Mouse (Mus musculus) forebrain, embryonic 16.5 days (tissue): Measurements from ENCODE around the gene Hrc. TPM values are rescaled to one million over a fixed set of nuclear protein-coding genes. Genes with fewer than 3 reads are reported as not detected.
"Not testable (repeated sequence)": the region's sequence is repeated elsewhere in the genome, so short reads cannot be mapped to it uniquely, and the experiment has no call there.

Source experiments
- ATAC-seq: fragments of 200-750 bp; cut with Nextera tagmentation; 2 replicates; pipeline ENCODE4 v1.8.0; 2017; ENCODE audit warnings: mild to moderate bottlenecking, moderate library complexity
- H3K27ac ChIP-seq: fragments of 300-500 bp; sonication (generic); 2 replicates; pipeline ENCODE4 v1.5.1; 2014; ENCODE audit warnings: low read length, control low read depth
- H3K27me3 ChIP-seq: fragments of 300-500 bp; sonication (generic); replicated peaks from 2 replicates; pipeline ENCODE4 v1.6.1; 2014; ENCODE audit warnings: low read length; ENCODE audit not compliant: control insufficient read depth, insufficient read depth
- H3K36me3 ChIP-seq: fragments of 300-500 bp; sonication (generic); 2 replicates; pipeline ENCODE4 v1.6.1; 2014; ENCODE audit not compliant: control insufficient read depth, insufficient read depth
- H3K4me1 ChIP-seq: fragments of 300-500 bp; sonication (generic); replicated peaks from 2 replicates; pipeline ENCODE4 v1.6.1; 2014; ENCODE audit warnings: low read length; ENCODE audit not compliant: control insufficient read depth, insufficient read depth
- H3K4me2 ChIP-seq: fragments of 300-500 bp; sonication (generic); 2 replicates; pipeline ENCODE4 v1.6.1; 2014; ENCODE audit warnings: mild to moderate bottlenecking, low read length, control low read depth
- H3K4me3 ChIP-seq: fragments of 300-500 bp; sonication (generic); replicated peaks from 2 replicates; pipeline ENCODE4 v1.5.1; 2014; ENCODE audit warnings: mild to moderate bottlenecking, low read length, control low read depth
- H3K9ac ChIP-seq: fragments of 300-500 bp; sonication (generic); replicated peaks from 2 replicates; pipeline ENCODE4 v1.6.1; 2014; ENCODE audit warnings: low read depth, low read length, control low read depth
- H3K9me3 ChIP-seq: fragments of 300-500 bp; sonication (generic); 2 replicates; pipeline ENCODE4 v1.6.1; 2016; ENCODE audit warnings: low read length; ENCODE audit not compliant: control insufficient read depth
- WGBS: fragments of 180-500 bp; shearing (Covaris S2); extraction: QIAGEN DNeasy Blood & Tissue Kit; methylation state at CpG from one replicate; pipeline ENCODE4 v1.1.7; 2014; 5-methylcytosine and 5-hydroxymethylcytosine counted together
- polyA plus RNA-seq: library from polyadenylated mRNA; unstranded; fragments of >200 nt; fragmentation: Nextera tagmentation; extraction: Ambion mirVana; gene quantifications from 2 replicates; pipeline ENCODE4 v1.2.1, GENCODE M21; 2015

Hrc gene
- polyA plus RNA-seq, 1 experiment from 2014 or later: not detected

DNA sequence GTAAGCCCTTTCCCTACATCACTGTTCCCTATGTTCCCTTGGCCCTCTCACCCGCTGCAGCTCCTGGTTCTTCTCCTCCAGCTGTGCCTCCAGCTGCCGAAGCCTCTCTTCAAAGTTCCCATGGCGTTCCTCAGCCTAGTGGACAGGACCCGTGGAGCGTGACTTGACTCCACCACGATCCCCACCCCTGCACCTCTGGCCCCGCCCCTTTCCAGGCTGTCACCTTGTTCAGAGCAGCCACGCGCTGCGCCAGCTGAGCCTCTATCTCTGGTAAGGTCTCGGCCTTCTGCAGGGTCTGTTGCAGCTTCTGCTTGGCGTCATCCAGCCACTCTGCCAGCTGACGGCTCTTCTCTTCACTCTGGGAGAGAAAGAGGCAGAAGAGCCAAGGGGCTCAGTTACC lies 21.0 kb downstream of the Hrc start:
- 69% methylated on average over 13 of the region's 13 CpGs for WGBS
- H3K4me3 ChIP-seq: no peak overlapping the region
- no peak overlapping the region for H3K9ac ChIP-seq
- H3K27me3 ChIP-seq: no peaks in the 10 kb centered on the region
- peaks cover 21% of the 10 kb centered on the region for H3K36me3 ChIP-seq
- no peaks in the 10 kb centered on the region for H3K9me3 ChIP-seq
- H3K27ac ChIP-seq: no peak overlapping the region
- H3K4me2 ChIP-seq: no peak overlapping the region
- ATAC-seq: no peak
- no peaks in the 10 kb centered on the region for H3K4me1 ChIP-seq

DNA sequence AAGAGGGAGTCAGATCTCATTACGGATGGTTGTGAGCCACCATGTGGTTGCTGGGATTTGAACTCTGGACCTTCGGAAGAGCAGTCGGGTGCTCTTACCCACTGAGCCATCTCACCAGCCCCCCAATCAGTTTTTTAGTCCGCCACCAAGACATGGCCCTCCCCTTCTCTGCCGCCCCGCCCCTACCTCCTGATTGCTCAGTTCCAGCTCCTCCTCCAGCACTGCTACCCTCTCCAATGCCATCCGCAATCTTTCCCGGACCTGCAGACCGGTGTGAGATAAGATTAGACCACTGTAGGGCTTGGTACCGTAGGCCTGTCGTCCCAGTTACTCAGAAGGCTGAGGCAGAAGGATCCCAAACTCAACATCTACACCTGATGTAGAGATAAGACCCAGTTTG lies 24.0 kb downstream of the Hrc start:
- Histone ChIP-seq H3K36me3 (peaks cover 18% of the 10 kb centered on the region), H3K4me1 (peaks cover 13% of the 10 kb centered on the region)
- not testable (repeated sequence) for H3K27me3 ChIP-seq, H3K27ac ChIP-seq, H3K4me3 ChIP-seq, H3K9me3 ChIP-seq, H3K9ac ChIP-seq, ATAC-seq, H3K4me2 ChIP-seq
- 69% methylated on average over 10 of the region's 11 CpGs for WGBS

DNA sequence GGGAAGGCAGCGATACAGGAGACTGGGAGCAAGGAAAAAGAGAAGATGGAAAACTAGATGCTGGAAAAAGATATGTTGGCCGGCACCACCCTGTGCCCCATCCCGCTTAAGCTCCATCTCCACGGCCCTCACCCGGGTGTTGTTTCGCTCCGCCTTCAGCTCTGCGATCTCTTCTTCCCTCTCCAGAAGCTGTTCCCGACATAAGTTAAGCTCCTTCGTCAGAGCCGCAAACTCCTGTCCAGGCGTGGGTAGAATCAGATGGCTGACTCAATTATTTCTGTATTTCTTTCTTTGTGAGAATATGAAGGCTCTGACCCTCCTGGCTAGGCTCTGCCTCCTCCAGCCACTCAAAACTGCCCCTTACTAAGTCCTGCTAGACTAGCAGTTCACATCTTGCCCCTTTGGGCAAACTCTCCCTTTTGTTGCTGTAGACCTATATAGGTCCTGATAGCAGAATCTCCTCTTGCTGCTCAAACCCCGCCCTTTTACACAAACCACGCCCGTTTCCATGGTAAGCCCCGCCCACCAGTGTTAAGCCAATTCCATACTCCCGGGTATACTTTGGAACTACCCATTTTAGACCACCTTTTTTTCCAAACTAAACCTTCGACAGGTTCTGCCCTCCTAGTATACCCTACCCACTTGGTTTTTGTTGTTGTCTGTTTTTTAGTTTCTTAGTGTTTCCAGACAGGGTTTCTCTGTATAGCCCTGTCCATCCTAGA lies 25.5 kb downstream of the Hrc start:
- Histone ChIP-seq H3K27me3 (0 out of 2 replicates have a peak, but pooled peaks cover 3% of the 10 kb centered on the region), H3K4me3 (no peak overlapping the region), H3K9me3 (no peaks in the 10 kb centered on the region), H3K4me2 (no peak overlapping the region; the same call in 1 of the 2 replicates), H3K9ac (no peak overlapping the region), H3K27ac (no peak overlapping the region), H3K4me1 (peaks cover 22% of the 10 kb centered on the region), H3K36me3 (peaks cover 13% of the 10 kb centered on the region; the same call in 1 of the 2 replicates)
- 57% methylated on average over 18 of the region's 18 CpGs for WGBS
- ATAC-seq: 0 out of 2 replicates have a peak, but pooled peaks have one; percentile 3

DNA sequence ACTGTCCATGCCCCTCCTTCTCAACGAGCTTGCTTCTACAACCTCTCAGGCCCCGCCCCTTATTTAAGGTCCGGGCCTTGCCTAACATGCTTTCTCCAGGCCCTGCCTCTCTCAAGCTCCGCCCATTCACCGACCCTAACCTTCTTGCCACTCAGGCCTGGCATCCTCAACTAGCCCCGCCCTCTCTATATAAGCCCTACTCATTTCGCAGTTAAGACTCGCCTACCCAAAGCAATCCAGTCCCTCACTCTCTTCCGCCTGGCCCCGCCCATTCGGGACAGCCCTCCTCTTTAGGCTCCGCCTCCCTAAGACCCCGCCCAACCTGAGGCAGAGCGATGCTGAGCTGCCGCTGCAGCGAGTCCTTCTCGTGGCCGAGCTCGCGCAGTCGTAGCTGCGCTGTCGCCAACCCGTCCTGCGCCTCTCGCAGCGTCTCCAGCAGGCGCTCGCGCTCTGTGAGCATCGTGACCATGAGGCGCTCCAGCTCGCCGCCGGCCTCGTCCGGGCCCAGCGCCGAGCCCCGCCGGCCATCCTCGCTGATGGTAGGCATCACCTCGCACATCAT lies 26.2 kb downstream of the Hrc start:
- H3K27me3 ChIP-seq: 0 out of 2 replicates have a peak, but pooled peaks cover 3% of the 10 kb centered on the region
- no peaks in the 10 kb centered on the region for H3K9me3 ChIP-seq
- H3K27ac ChIP-seq: peak overlapping the region; percentile 43
- H3K4me2 ChIP-seq: peak overlapping the region; percentile 82
- peak overlapping the region; percentile 71 for H3K9ac ChIP-seq
- peaks cover 26% of the 10 kb centered on the region for H3K4me1 ChIP-seq
- peak overlapping the region; percentile 55 for H3K4me3 ChIP-seq
- 0 out of 2 replicates have a peak, but pooled peaks cover 8% of the 10 kb centered on the region for H3K36me3 ChIP-seq
- 1% methylated on average over 43 of the region's 43 CpGs for WGBS
- ATAC-seq: peak; percentile 87

DNA sequence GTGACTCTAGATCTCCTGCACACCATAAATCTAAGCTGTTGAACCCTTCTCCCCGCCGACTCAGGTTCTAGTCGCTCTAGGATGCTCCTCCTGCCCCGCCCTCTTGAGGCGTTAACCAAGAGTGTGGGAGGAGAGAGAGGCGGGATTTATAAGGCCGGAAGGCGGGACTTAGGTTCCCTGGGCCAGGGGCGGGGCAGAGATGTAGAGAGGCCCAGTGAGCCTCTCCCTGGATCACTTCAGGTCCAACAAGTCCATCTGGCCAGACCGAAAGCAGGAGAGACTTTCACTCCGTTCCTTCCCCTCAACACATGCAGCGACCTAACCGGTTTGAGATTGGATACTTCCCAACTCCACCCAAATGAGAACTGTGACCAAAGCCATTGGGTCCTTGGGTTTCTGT lies 27.7 kb downstream of the Hrc start:
- peaks cover 29% of the 10 kb centered on the region for H3K4me1 ChIP-seq
- H3K36me3 ChIP-seq: no peaks in the 10 kb centered on the region
- 0 out of 2 replicates have a peak, but pooled peaks cover 3% of the 10 kb centered on the region for H3K27me3 ChIP-seq
- H3K9ac ChIP-seq: no peak overlapping the region
- no peak overlapping the region for H3K27ac ChIP-seq
- H3K9me3 ChIP-seq: no peaks in the 10 kb centered on the region
- WGBS: 9% methylated on average over 13 of the region's 13 CpGs
- no peak for ATAC-seq
- H3K4me2 ChIP-seq: no peak overlapping the region; the same call in 1 of the 2 replicates
- no peak overlapping the region for H3K4me3 ChIP-seq

DNA sequence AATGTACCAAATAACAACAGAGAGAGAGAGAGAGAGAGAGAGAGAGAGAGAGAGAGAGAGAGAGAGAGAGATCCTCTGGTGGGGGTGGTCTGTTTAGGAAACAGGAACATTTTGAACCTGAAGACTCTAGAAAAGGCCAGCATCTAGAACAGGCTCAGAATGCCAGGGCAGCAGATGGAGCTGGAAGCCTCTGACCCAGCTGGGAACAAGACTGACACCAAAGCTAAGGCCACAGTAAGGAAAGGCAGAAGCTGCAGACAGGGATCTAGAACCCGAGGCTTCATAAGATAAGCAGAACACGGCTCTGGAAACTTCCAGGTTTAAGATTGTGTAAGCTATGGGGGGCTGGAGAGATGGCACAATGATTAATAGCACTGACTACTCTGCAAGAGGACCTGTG lies 28.9 kb downstream of the Hrc start:
- Histone ChIP-seq H3K4me3 (no peak overlapping the region), H3K4me1 (peaks cover 34% of the 10 kb centered on the region), H3K27ac (no peak overlapping the region), H3K4me2 (no peak overlapping the region), H3K9me3 (no peaks in the 10 kb centered on the region), H3K36me3 (no peaks in the 10 kb centered on the region), H3K9ac (no peak overlapping the region), H3K27me3 (peaks cover 4% of the 10 kb centered on the region; the same call in 1 of the 2 replicates)
- ATAC-seq: no peak
- 89% methylated on average over 2 of the region's 2 CpGs for WGBS

DNA sequence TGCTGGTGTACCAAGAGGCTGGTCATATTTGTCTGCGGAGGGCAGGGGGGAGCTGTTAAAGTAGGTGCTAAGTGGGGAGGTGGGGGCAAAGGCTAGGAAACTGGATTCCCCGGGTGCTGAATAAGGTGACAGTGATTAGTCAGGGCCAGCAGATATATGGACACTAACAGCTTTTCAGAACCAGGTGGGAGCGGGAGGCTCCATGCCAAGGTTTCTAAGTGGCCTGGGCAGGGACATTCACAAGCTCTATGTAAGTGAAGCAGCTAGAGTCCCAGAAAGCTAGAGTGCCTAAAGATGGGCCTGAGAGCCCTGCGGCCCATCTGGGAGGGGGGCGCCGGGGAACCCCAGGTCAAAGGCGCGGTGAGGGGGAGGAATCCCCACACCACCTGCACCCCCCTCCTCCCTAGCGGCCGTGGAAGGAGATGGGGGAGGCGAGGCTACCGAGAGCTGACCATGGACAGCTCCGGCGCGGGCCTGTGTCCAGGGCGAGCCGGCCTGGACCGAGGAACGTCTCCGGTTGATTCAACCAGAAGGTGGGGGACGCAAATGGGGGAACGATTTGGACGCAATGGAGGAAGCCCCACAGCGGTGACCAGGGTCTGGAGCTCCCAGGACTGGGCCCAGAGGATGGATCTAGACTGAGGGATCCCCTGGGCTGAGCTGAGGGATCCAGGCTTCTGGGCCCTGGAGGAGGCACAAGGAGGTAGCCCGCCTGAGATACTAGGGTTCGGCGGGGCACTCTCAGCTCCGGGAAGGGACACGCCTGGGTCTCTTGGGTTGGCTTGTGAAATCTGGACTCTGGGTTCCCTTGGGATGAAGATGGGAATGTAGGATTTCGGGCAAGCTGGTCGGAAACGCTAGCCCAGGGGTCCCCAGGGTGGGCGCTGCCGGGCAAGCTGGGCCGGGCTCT lies 30.9 kb downstream of the Hrc start:
- Histone ChIP-seq H3K27me3 (peaks cover 9% of the 10 kb centered on the region), H3K36me3 (no peaks in the 10 kb centered on the region), H3K4me3 (peak overlapping the region; percentile 85), H3K9ac (peak overlapping the region; percentile 94), H3K4me1 (peaks cover 49% of the 10 kb centered on the region), H3K27ac (peak overlapping the region; percentile 42), H3K4me2 (peak overlapping the region; percentile 59), H3K9me3 (no peaks in the 10 kb centered on the region)
- 3% methylated on average over 35 of the region's 35 CpGs for WGBS
- ATAC-seq: no peak

DNA sequence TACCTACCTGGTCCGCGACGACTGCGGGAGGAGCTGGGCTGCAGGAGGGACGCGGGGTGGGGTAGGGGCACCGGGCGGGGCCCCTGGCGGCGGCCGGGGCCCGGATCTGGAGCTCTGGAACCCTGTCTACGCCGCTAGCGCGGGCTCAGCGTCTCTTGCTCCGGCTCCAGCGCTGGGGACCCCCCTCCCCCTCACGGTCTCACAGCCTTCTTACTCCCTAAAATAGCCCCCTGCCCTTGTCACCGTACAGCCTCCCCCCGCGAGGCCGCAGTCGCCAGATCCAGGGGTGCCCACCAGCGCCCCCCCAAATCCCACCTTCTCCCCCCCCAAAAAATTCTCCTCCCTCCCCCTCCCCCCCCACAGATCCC lies 31.5 kb downstream of the Hrc start, which contains the start of gene Ppfia3:
Gene Ppfia3 (minus strand): TSS at position 368 of the 368 bp plus-strand sequence.
- Histone ChIP-seq H3K27ac (peak within 1 kb of the TSS; percentile 89), H3K4me3 (peak within 1 kb of the TSS; percentile 85), H3K36me3 (no peaks in the 10 kb centered on the region), H3K27me3 (peaks cover 9% of the 10 kb centered on the region), H3K4me1 (peaks cover 46% of the 10 kb centered on the region), H3K4me2 (peak within 1 kb of the TSS; percentile 60), H3K9ac (peak within 1 kb of the TSS; percentile 94), H3K9me3 (no peaks in the 10 kb centered on the region)
- peak; percentile 39 for ATAC-seq
- 0% methylated on average over 21 of the region's 26 CpGs for WGBS
